Mouse (Mus musculus) lung, postnatal 0 days (tissue): Measurements from ENCODE around the gene Nrxn1. TPM values are rescaled to one million over a fixed set of nuclear protein-coding genes. Genes with fewer than 3 reads are reported as not detected.

Source experiments
- ATAC-seq: fragments of 200-750 bp; cut with Nextera tagmentation; 2 replicates; pipeline ENCODE4 v1.8.0; 2017; ENCODE audit warnings: moderate library complexity
- DNase-seq: peaks from one replicate; pipeline ENCODE4 v3.0.0-alpha.2; 2016; ENCODE audit warnings: low spot score
- H3K27ac ChIP-seq: fragments of 300-500 bp; sonication (generic); 2 replicates; pipeline ENCODE4 v1.5.1; 2014; ENCODE audit warnings: antibody characterized with exemption, mild to moderate bottlenecking, low read length, mixed read lengths
- H3K27me3 ChIP-seq: fragments of 300-500 bp; sonication (generic); replicated peaks from 2 replicates; pipeline ENCODE4 v1.6.1; 2014; ENCODE audit warnings: low read length, mixed read lengths; ENCODE audit not compliant: insufficient read depth
- H3K36me3 ChIP-seq: fragments of 300-500 bp; sonication (generic); 2 replicates; pipeline ENCODE4 v1.6.1; 2014; ENCODE audit warnings: low read length, mixed read lengths; ENCODE audit not compliant: insufficient read depth
- H3K4me1 ChIP-seq: fragments of 300-500 bp; sonication (generic); 2 replicates; pipeline ENCODE4 v1.6.1; 2014; ENCODE audit warnings: antibody characterized with exemption, low read depth, low read length, mixed read lengths; ENCODE audit not compliant: insufficient read depth
- H3K4me2 ChIP-seq: fragments of 300-500 bp; sonication (generic); replicated peaks from 2 replicates; pipeline ENCODE4 v1.6.1; 2014; ENCODE audit warnings: low read depth, mild to moderate bottlenecking, low read length, moderate library complexity, mixed read lengths
- H3K4me3 ChIP-seq: fragments of 300-500 bp; sonication (generic); 2 replicates; pipeline ENCODE4 v1.5.1; 2014; ENCODE audit warnings: low read depth, low read length
- H3K9ac ChIP-seq: fragments of 300-500 bp; sonication (generic); replicated peaks from 2 replicates; pipeline ENCODE4 v1.6.1; 2014; ENCODE audit warnings: low read depth, mild to moderate bottlenecking
- H3K9me3 ChIP-seq: fragments of 300-500 bp; sonication (generic); 2 replicates; pipeline ENCODE4 v1.6.1; 2016; ENCODE audit warnings: low read length, mixed read lengths
- CTCF ChIP-seq: IDR thresholded peaks from 2 replicates; pipeline ENCODE4 v1.5.1; 2016; ENCODE audit warnings: antibody characterized with exemption, mild to moderate bottlenecking
- EP300 ChIP-seq: IDR thresholded peaks from 2 replicates; pipeline ENCODE4 v1.6.1; 2016; ENCODE audit warnings: antibody characterized with exemption, mild to moderate bottlenecking, control low read depth
- WGBS: fragments of 180-500 bp; shearing (Covaris S2); extraction: QIAGEN DNeasy Blood & Tissue Kit; methylation state at CpG from one replicate; pipeline ENCODE4 v1.1.7; 2014; 5-methylcytosine and 5-hydroxymethylcytosine counted together
- polyA plus RNA-seq: library from polyadenylated mRNA; unstranded; fragments of >200 nt; fragmentation: Nextera tagmentation; extraction: Ambion mirVana; gene quantifications from 2 replicates; pipeline ENCODE4 v1.2.1, GENCODE M21; 2015

Nrxn1 gene
- polyA plus RNA-seq, 1 experiment from 2014 or later: 1.3 TPM

DNA sequence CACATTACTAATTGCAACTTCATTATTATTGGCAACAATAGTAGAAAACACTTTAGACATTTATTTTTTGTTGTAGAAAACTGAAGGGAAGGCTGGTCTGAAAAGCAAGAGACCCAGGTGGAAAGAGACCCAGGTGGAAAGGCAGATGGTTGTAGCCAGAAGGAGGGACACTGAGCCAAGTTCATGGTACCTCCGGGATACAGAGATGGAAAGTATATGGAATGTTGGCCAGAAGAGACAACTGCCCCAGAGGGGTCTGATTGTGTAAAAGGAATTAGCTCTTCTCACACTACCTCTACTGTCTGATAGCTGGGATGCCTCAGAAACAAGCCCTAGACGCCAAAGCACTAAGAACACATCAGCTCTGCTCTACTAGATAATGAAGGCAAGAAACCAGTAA is 179.6 kb downstream of the Nrxn1 start:
- Histone ChIP-seq H3K9me3 (no peaks in the 10 kb centered on the region), H3K27me3 (no peaks in the 10 kb centered on the region), H3K4me3 (no peak overlapping the region), H3K9ac (no peak overlapping the region), H3K4me2 (no peak overlapping the region), H3K36me3 (no peaks in the 10 kb centered on the region), H3K4me1 (no peaks in the 10 kb centered on the region), H3K27ac (no peak overlapping the region)
- TF ChIP-seq CTCF: no peak
- TF ChIP-seq EP300: no peak
- ATAC-seq (no peak), DNase-seq (no peak)
- 72% methylated on average over 2 of the region's 2 CpGs for WGBS

- Histone ChIP-seq H3K36me3 (no peaks in the 10 kb centered on the region), H3K9ac (no peak overlapping the region), H3K27ac (no peak overlapping the region), H3K4me1 (no peaks in the 10 kb centered on the region), H3K9me3 (no peaks in the 10 kb centered on the region), H3K4me2 (no peak overlapping the region), H3K27me3 (no peaks in the 10 kb centered on the region), H3K4me3 (no peak overlapping the region)
- 73% methylated on average over 2 of the region's 2 CpGs for WGBS
- no peak for DNase-seq
- no peak for TF ChIP-seq EP300
- no peak for TF ChIP-seq CTCF
- ATAC-seq: no peak
These were observed 180.1 kb downstream of the Nrxn1 start for GRCm38 (mm10) chr17:90912746-90913145.

DNA sequence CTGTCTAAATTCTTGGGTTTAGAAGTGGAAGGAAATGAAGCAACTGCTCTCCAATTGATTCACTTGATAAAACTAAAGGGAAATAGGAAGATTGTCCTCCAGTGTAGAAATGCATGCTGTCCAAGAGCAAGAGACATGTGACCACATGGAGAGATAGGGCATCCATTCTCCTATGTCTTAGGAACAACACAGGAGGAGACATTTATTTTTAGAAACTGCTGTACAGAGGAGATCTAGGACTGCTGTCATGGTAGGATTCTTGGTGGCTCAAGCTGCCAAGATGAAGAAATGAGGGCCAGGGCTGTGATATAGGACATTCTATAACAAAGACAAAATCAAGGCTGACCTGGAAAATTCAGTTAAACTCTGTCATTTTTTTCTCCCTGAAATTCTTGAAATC is 180.5 kb downstream of the Nrxn1 start:
- ATAC-seq (no peak), DNase-seq (no peak)
- Histone ChIP-seq H3K9ac (no peak overlapping the region), H3K4me1 (no peaks in the 10 kb centered on the region), H3K36me3 (no peaks in the 10 kb centered on the region), H3K27me3 (no peaks in the 10 kb centered on the region), H3K27ac (no peak overlapping the region), H3K4me3 (no peak overlapping the region), H3K9me3 (no peaks in the 10 kb centered on the region), H3K4me2 (no peak overlapping the region)
- TF ChIP-seq EP300 (no peak), CTCF (no peak)

- Histone ChIP-seq H3K9me3 (no peaks in the 10 kb centered on the region), H3K27ac (no peak overlapping the region), H3K27me3 (no peaks in the 10 kb centered on the region), H3K9ac (no peak overlapping the region), H3K36me3 (no peaks in the 10 kb centered on the region), H3K4me2 (no peak overlapping the region), H3K4me3 (no peak overlapping the region), H3K4me1 (no peaks in the 10 kb centered on the region)
- DNase-seq (no peak), ATAC-seq (no peak)
- TF ChIP-seq EP300 (no peak), CTCF (no peak)
- 78% methylated on average over 6 of the region's 6 CpGs for WGBS
These were observed 186.5 kb downstream of the Nrxn1 start for GRCm38 (mm10) chr17:90906118-90907093.

DNA sequence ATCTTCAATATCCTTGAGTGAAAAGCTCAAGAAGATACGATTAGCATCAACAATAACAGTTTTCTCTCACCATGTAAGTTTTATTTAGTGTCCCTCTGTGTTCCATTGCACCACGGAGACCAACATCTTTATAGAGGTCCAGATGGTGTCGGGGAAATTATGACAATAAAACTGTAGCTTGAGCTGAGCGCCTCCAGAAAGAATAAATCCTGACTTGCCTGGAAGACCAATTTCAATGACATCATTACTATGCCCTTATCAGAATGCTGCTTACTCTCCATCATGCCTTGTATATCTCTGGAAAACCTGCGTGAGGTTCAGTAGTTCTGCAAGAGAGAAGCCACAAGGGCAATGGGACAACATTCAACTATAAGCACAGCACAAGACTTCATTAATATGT is 187.7 kb downstream of the Nrxn1 start:
- DNase-seq (no peak), ATAC-seq (no peak)
- Histone ChIP-seq H3K9ac (no peak overlapping the region), H3K4me1 (no peaks in the 10 kb centered on the region), H3K27ac (no peak overlapping the region), H3K4me2 (no peak overlapping the region), H3K4me3 (no peak overlapping the region), H3K36me3 (no peaks in the 10 kb centered on the region), H3K27me3 (no peaks in the 10 kb centered on the region), H3K9me3 (no peaks in the 10 kb centered on the region)
- 79% methylated on average over 5 of the region's 5 CpGs for WGBS
- no peak for TF ChIP-seq EP300
- no peak for TF ChIP-seq CTCF

DNA sequence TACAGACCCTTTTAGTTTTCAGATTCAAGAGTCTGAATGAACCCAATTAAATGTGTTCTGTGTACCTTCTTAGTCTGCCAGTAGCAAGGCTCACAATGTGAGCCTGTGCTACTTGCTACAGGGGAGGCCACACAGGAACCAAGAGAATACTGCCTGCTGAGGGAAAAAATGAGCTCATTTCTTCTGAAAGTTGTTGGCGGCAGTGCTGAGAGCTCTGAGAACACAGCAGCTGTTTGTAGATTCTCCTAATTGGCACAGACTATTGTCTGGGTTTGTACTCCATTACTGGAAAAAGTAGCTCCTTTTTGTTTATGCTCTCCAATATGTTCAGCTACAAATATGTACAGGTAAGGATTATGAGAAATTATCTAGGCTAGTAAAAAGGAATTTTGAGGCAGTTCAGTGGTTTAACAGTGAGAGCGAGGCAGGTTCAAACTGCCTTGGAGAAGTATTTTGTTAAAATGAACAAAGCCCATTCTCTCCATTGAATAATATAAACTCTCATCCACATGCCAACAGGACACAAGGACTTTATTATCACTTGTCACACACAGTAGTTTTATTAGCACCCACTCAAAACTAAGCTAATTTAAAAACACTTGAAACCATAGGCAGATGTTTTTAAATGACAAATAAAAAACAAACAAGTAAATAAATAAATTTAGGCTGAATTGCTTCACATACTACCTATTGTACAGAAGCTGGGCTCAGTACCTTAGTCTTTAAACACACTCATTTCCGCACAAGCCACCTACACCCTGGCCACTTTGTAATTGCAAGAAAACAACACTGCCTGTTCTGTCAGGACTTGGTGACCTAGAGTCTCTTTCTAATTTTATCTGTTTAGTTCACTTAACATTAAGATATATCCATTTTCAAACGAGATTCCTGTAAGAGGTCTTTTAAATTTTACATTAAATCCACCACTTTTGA is 200.3 kb downstream of the Nrxn1 start:
- ATAC-seq: no peak
- Histone ChIP-seq H3K27ac (no peak overlapping the region), H3K4me3 (no peak overlapping the region), H3K4me2 (no peak overlapping the region), H3K4me1 (no peaks in the 10 kb centered on the region), H3K9ac (no peak overlapping the region), H3K27me3 (no peaks in the 10 kb centered on the region), H3K9me3 (no peaks in the 10 kb centered on the region), H3K36me3 (no peaks in the 10 kb centered on the region)
- TF ChIP-seq EP300: no peak
- no peak for TF ChIP-seq CTCF
- DNase-seq: peak; percentile 5
- 60% methylated on average over 4 of the region's 4 CpGs for WGBS
